Mouse (Mus musculus) spleen, adult 2 months (tissue): ENCODE measurements around the gene 3110009E18Rik.

ENCODE experiments used
- CTCF ChIP-seq: fragments of 200-500 bp; IDR thresholded peaks from 2 replicates; pipeline ENCODE4 v1.5.1; 2011; ENCODE audit warnings: mild to moderate bottlenecking, inconsistent platforms; ENCODE audit not compliant: insufficient read depth, insufficient read length, insufficient replicate concordance; ENCODE audit errors: extremely low read depth
- POLR2A ChIP-seq: fragments of 200-500 bp; IDR thresholded peaks from 2 replicates; pipeline ENCODE4 v1.6.1; 2011; ENCODE audit warnings: low read depth, low read length, inconsistent platforms

GRCm38 (mm10) chr1:120094920-120095319 lies 26.1 kb upstream of the 3110009E18Rik start:
- TF ChIP-seq POLR2A (no peak), CTCF (no peak)
